Mouse (Mus musculus) mesoderm, embryonic 11.5 days (tissue): ENCODE measurements around the gene Chd9.

Experiments
- DNase-seq: peaks from one replicate; pipeline ENCODE4 v3.0.0-alpha.2; 2012; ENCODE audit warnings: low read depth, low spot score

The Chd9 gene

DNA sequence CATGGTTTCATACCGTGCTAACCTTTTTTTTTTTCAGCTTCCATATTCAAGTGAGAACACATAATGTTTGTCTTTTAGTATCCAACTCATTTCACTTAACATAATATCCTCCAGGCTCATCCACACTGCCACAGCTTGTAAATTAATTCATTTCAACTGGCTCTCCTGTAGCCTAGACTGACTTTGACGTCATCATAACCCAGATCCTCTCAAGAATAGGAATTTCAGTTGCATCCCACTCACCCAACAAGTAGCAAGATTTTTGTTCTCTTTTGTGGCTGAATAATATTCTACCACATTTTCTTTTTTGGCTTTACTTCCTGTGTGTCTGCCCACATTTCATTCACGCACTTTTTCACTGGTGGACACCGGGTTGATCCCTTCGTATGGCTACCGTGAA is 9.3 kb downstream of the Chd9 start:
- DNase-seq: no peak

DNA sequence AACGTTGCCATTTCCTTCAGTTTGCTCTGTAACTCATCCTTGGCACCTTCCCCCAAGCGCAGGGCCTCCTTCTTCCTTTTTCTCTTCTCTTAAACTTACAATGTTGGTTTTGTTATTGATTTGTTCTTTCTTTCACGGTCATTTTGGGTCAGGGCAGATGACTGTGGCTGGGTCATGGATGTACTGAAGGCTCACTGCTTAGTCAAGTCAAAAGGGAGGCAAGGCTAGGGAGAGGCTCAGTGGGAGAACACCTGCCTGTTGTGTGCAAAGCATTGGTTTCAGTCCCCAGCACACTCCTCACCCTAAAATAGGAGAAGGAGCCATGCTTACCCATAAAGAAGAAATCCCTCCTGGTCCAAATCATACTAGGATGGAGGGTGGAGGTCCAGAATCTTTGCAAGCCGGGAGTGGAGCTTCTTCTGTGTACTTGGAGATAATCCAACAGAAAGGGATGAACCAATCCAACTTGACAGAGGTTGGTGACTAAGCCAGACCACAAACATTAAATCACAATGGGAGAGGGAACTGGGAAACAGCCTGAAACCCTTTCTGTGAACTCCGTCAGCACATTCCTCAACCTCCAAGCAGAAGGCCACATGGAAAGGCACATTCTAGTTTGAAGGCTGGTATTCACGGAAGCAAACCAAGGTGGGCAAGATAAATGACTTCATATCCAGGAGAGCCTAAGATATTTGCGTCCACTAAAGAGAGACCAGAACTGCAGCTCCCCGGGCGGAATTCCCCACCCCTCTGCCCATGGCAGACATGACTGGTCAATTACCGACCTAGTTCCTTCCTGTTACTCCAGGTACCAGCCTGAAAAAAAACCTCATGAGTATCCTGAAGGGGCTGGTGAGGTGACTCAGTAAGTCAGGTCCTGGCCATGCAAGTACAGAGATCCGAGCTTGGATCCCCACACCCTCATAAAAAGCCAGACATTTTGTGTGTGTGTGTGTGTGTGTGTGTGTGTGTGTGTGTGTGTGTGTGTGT is 11.9 kb downstream of the Chd9 start:
- DNase-seq: no peak

GRCm38 (mm10) chr8:90841321-90841720 is 13.2 kb downstream of the Chd9 start:
- no peak for DNase-seq

- DNase-seq: no peak
Measured at GRCm38 (mm10) chr8:90843127-90843526, 15.0 kb downstream of the Chd9 start.

DNA sequence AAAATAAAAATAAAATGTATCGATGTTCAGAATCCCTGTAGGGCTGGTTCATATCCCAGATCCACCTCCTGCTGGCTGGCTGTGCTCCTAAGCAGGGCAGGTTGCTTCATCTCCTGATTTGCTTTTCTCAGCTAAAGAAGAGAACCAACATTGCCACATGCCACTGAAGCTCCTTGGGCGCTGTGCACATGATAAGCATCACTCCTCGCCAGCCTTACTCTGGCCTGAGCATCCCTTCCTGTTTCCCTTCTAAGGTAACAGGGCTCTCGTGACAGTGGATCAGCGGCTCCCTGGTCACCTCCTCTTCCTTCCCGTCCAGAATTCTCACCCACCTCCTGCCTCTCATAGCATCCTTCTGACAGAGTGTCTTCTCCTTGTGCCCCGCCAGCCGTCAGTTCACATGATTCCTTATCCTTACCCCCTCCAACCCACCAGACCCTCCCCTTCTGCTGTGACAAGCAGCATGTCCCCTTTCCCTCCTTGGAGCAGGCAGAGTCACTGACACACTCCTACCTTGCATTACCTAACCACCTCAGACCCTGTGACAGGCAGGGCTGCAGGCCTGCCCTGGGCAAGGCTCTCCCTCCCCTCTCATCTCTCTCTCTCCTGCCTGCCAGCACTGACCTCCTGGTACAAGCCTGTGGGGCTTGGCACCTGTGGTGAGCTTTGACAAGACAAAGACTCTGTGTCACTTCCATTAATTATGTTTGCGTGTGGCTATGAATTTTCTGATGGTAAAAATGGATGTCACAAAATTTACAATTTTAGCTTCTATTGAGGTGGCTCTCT is 16.2 kb downstream of the Chd9 start:
- no peak for DNase-seq

GRCm38 (mm10) chr8:90847980-90848379 is 19.8 kb downstream of the Chd9 start:
- no peak for DNase-seq

DNA sequence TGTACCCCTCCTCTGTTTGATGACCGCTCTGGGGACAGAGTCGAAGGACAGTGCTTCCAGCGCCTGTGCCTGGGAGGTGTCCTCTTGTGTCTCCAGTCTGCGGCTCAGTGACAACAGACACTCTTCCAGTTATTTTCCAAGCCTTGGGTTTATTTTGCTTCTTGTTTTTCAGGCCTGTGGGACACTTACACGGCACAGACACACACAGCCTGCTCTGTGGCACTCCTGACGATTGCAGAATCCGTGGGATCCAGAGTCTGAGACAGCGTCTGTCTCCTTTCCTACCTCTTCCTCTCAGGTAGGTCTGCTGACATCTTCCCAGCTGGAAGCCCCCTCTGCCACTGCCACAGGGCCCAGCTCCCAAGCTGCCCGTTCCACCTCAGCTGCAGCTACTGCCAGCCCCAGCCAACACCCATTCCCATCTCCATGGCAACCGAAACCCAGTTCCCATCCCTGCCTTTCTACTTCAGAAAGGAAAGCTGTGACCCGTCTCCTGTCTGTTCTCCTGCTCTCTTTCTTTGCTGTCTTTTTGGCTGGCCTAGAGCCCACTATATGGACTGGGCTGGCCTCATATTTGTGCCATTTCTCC is 21.4 kb downstream of the Chd9 start:
- no peak for DNase-seq

DNA sequence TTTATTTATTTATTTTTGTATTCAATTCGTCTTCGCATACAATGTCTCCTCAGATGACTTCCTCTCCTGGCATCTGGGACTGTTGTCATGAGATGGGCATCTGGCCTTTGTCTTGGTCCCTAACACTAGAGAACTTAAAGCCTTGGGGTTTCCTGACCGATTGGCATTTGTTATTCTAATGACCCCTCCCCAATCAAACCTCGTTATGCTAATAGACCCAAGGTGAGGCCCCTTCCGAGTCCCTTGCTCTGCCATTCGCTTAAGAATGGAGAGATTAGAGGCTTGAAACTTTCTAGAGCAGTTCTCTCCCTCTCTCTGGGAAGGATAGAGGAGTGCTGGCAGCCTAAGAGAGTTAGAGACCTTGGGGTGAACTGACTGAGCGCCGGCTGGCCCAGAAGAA is 23.4 kb downstream of the Chd9 start:
- DNase-seq: no peak

- DNase-seq: no peak
Measured at GRCm38 (mm10) chr8:90853971-90854670, 26.0 kb downstream of the Chd9 start.

DNA sequence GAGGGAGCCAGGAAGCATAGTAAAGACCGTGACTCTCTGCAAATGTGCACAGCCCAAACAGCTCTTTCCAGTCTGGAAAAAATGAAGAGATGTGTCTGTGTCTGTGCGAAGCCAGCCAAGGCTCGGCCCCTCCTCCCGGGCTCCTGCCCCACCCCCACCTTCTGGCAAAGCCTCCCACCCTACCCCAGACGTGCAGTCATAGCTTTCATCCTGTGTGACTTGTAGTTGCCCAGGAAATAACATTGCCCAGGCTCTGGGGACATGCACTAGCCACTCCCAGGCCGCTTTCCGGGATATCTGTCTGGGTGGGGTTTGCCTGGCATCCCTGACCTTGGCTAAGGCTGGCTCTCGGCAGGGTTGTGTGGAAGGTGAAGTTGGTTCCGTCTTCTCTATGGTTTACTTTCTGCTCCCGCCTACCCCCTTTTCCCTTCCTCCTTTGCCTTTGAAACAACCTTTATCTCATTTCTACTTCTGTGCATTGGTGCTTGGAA is 26.6 kb downstream of the Chd9 start:
- DNase-seq: peak; percentile 54

DNA sequence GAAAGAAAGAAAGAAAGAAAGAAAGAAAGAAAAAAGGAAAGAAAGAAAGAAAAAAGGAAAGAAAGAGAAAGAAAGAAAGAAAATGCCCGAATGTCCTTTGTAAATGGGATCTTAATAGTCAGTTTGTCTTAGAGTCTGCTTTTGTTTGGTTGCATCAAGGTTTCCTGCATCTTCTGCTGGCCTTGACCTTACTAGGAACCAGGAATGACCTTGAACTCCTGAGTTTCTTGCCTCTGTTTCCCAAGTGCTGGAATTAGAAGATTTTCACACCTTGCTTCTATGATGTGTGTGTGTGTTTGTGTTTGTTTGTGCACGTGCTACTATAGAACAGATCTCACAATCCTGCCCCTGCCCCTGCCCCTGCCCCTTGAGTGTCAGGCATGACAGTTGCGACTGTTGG is 28.0 kb downstream of the Chd9 start:
- DNase-seq: no peak

DNA sequence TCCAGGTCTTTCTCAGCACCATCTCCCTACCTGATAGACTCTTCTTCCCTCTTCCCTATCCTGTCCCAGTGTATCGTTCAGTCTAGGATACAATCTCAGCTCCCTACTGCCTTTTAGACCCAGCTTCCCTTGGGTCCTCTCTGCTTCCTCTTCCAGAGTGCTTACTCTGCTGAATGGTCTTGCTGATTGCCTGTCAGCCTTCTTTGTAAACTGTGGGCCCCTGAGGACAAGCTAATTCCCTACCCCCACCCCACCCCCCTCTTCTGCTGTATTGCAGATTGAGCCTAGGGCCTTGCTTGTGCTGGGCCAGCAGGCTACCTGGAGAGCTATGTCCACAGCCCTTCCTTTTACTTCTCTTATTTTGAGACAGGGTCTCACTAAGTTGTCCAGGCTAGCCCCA is 28.8 kb downstream of the Chd9 start:
- no peak for DNase-seq

GRCm38 (mm10) chr8:90858071-90858470 is 29.9 kb downstream of the Chd9 start:
- no peak for DNase-seq

- DNase-seq: peak; percentile 69
Measured at GRCm38 (mm10) chr8:90861266-90861944, 33.3 kb downstream of the Chd9 start.

DNA sequence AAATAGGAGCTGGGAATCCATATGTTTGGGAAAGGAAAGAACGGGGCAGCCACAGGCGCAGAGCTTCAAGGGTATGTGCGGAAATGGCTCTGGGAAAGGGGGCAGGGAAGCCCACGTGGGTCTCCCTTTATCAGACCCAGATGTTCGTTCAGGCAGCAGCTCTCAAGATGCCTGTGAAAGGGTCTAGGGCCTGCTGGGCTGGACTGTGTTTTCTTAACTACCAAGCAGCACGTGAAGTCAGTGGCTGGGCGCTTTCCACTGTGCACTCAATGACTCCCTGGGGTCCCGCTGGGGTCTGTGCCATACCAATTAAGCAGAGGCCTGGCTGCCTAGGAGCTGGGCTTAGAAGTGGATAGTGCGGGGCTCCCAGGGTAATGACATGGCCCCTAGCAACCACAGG is 33.9 kb downstream of the Chd9 start:
- DNase-seq: peak; percentile 90

- DNase-seq: no peak
Measured at GRCm38 (mm10) chr8:90867061-90867460, 38.9 kb downstream of the Chd9 start.

- DNase-seq: no peak
Measured at GRCm38 (mm10) chr8:90867911-90868310, 39.8 kb downstream of the Chd9 start.

GRCm38 (mm10) chr8:90868334-90868733 is 40.2 kb downstream of the Chd9 start:
- no peak for DNase-seq

DNA sequence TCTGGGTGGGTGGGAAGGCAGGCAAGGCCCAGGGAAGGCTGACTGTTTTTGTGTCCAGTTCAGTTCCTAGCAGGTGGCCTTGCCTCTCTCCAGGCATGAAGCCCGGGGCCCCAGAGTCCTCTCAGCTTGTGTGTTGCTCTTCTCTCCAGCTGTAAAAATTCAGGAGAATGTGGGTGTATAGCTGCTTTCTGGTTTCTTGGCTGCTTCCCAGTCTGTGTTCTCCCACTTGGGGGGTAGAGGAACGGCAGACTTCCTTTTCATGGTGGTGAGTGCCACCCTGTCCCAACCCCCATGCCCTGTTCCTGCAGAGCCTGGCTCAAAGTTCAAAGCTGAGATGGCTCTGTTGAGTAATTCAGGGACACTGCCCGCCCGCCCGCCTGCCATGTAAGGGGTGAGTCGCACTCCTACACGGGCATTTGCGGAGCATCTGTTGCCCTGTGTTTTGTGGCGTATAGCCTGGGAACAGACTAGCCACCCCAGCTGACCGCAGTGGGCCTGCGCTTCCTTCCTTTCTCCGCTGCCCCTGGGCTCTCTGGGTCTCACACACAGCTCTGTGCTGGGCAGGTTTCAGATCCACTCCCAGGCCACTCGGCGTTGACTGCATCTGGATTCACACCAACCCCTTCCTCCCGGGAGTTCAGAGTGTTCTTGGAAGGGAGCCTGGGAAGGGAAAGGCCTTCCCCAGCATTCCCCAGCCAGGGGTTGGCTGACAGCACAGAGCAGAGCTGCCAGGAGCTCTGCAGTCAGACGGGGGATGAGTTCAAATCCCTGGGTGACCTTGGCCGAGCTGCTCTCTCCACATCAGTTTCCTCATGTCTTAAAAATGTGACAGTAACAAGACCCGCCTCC is 41.1 kb downstream of the Chd9 start:
- peak; percentile 48 for DNase-seq
